Mouse (Mus musculus): ENCODE measurements at regions not wholly inside any gene's neighbourhood (a gene's known extent, or its start where the extent isn't known, plus 50 kb on each side); places are given as distances from the start of the nearest gene placed in this dataset.

DNA sequence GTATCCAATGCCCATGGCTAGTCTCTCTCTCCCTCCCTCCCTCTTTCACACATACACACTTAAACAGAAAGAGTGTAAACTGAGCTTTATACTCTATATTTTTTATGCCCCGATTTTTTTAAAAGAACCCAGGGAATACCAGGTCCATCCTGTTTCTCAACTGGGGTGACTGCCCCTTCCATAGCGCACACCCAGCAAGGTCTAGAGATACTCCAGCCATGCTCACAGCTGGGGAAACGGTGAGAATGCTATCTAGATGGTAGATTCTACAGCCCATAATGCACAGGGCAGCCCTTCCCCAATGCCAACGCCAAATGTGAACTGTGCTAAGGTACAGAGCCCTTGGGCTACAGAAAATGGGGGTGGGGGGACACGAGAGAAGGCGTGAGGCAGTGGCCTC, 51.2 kb upstream of the Tln2 start:
- intact Hi-C loops (cut with DNase I): no loop called here
- no peak for DNase-seq

DNA sequence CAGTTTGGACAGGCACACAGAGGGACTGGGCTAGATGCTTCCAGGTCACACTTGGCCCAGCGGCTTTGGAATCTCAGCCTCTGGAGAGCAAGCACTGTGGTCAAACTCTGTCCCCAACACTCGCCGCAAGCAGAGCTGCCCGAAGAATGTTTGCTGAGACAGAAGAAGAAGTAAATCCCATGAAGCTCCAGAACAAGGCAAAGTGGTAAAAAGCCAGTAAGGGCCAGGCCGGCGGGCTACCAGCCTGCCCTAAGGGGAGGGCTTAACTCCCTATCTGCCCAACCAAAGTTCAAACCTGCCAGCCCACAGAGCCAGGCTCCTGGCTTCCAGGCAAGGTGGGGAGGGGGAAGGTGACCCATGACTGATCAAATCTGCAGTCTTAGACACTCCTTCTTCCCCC, 52.2 kb upstream of the Tln2 start:
- intact Hi-C loops (cut with DNase I): no loop called here
- DNase-seq: no peak

DNA sequence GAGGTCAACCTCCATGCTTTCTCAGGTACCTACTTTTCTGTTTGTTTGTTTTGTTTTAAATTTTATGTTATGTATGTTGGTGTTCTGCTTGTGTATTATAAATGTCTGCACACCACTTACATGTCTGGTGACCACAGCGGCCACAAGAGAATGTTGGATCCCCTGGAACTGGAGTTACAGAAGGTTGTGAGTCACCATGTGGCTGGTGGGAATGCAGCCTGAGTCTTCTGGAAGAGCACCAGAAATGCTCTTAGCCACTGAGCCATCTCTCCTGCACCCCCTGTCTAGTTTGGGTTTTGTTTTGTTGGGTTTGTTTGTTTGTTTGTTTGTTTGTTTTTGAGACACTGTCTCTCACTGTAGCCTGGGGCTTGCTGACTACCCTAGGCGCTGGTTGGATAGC, 52.6 kb upstream of the Tln2 start:
- DNase-seq: no peak
- intact Hi-C loops (cut with DNase I): no loop called here

DNA sequence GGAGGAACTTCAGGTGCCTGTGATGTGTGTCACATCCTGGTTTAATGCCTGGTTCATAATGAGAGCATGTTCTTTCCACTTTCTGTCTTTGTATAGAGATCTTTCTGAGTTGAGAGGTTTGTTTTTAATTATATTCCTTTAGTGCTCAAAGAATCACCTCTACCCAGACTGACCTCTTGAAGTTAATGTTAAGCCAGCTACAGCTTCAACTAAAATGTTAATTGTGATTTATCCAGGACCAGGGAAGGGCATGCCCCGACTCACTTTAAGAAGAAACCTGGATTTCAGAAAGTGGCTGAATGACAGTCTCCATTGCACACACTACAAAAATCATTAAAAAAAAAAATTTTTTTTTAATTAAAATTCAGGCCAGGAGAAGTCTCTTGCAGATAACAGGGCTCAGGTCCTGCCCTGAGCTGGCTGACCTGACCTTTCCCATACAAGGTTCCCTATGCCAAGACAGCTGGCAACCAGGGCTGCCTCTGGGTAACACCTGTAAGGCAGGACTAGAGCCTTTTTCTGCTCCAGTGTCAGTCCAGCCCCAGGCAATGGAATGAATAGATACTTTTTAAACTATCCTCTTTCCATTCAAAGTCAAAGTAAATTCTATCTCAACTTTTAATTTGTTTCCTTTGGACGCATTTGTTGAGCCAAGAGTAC, 54.7 kb upstream of the Tln2 start:
- DNase-seq: no peak
- intact Hi-C loops (cut with DNase I): no loop called here

DNA sequence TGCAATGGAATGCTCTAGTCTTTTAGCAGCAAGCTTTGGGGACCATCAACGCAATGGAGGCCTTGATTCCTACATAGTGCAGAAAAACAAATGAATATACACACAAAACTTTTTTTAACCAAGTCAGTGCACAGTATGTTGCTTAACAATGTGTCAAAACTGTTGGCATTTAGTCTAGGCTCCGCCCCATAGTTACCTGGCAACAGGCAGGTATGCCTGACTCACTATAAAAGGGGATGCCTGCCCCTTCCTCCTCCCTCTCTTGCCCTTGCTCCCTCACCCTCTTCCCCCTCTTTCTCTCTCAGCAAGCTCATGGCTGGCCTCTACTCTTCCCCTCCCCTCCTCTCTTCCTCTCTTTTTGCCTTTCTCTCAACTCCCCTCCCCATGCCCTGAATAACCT, 56.7 kb upstream of the Tln2 start:
- no peak for DNase-seq
- intact Hi-C loops (cut with DNase I): no loop called here

DNA sequence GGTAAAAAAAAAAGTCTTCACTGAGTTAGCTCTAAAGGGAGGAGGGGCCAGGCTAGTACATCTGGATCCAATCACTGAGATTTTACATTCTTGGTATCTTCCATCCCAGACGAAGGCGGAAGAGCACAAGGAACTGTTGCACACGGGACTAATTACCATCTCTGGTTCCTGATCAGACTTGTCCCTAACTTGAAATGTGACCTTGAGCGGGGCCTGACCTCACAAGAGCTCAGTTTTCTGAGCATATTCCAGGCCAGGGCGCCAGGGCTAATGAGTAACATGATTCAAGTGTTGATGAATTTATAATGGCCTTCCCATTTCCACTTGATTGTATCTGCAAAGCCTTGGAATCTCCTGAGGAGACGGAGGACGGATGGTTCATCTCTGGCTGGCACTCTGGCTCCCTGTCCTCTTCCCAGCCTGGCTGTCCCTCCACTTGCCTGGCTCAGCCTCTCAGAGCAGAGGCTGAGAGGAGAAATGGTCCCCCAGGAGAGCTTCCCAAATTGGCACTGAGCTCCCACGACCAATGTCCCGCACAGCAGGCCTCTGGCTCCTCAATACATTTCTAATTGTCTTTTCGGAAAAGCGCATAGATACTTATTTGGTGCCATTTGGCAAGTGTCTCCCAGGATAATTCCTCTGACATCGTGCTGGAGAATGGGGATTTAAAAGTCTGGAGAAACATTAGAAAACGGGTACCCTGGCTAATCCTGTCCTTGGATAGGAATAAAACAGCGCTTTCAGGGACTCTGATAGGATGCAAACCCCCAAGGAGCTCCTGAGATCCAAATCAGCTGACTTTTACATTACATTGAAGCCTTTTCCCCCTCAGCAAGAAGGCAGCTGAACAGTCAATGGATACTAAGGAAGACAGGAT, 58.1 kb upstream of the Tln2 start:
- DNase-seq: no peak
- intact Hi-C loops (cut with DNase I): no loop called here

DNA sequence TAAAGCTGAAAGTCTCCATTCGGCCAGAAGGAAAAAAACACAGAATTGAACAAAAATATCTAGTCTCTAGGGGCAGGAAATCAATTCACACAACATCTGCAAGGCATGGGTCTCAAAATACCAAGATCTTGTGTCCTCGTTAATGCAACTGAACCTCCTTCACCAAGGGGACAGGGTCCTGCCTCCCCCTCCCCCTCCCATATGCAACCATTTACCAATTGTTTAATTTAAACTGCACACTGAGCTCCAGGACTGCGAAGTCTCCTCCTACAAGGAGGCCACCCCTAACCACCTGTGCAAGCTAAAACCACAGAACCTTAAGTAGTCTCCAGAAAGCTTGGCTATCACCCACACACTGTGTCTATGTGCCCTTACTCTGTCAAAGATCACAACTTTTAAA, 61.4 kb upstream of the Tln2 start:
- intact Hi-C loops (cut with DNase I): no loop called here
- no peak for DNase-seq

DNA sequence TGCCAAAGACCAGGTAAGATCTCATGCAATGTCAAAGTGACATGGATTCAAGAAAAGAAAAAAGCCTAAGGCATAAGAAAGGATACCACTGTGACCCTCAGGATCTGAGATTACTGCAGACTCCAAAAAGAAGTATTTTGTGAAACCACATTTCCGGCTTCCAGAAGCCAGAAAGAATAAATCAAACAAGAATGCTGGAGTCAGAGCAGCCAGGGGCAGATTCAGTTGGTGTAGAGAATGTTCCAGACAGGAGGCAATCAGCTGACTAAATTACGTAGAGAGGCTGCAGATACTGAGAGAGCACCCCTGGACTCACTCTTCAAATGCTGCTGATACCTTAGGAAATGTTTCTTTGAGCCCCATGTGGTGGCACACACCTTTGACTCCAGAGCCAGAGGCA, 67.7 kb upstream of the Tln2 start:
- intact Hi-C loops (cut with DNase I): no loop called here
- DNase-seq: no peak

DNA sequence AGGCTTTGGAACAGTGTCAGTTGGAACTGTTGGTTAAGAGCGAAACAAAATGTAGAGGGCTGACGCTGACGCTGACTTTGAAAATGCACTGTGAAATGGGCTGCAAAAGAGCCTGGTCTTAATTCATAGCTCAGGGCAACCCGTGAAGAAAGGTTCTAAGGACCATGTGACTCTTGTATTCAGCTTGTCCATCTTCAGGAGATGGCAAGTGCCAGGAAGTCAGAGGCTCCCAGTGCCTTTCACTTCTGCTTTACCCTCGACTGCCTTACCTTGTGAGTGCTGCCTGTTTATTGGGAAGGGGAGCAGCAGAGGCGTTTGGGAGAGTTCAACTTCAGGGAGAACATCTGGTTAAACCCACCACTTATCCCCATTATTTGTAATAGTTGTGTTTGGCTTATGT, 70.1 kb upstream of the Tln2 start:
- DNase-seq: no peak
- intact Hi-C loops (cut with DNase I): loop anchor here (5.0 kb wide), 2 partner anchors 42 to 312 kb away; no protein-coding TSS in a partner anchor

DNA sequence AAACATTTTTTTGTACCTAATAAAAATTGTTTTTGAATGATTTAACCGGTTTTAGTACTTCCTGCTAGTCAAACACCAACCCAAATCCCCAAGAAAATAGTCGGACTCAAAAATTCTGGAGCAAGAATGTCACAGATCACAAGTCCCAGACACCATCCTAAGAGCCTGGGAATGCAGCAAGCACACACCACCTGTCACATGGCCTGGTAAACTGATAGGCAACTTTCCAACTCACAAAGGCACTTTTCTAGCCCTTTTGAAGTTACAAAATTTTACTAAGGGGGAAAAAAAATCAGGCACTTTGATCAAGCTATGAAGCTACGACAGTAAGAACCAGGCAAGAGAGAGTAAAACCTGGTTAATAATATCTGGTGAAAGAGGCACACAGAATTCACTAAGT, 70.7 kb upstream of the Tln2 start:
- intact Hi-C loops (cut with DNase I): loop anchor here (5.0 kb wide), 2 partner anchors 43 to 313 kb away; no protein-coding TSS in a partner anchor
- no peak for DNase-seq

DNA sequence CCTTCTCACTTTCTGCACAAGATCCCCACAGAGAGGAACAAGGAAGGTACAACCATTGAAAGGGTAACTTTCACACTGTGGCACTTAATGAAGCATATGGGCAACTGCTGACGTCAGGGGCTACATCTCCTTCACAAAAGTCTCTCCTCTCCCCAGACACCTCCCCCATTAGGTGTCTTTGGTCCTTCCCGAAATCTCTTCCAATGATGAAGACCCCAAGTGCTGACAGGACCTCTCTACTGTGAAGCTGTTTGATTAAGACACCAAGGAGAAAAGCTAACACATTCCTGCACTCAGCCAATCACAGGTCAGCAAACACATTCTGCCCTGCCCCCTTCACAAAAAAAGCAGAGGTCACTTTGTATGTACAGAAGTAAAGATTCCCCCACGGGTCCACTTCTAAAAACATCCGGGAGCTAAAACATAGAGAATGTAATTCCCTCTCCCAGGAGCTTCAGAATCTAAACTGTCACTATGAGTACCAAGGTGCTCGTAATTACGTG, 72.3 kb upstream of the Tln2 start:
- DNase-seq: no peak
- intact Hi-C loops (cut with DNase I): loop anchor here (5.0 kb wide), 2 partner anchors 44 to 314 kb away; no protein-coding TSS in a partner anchor

DNA sequence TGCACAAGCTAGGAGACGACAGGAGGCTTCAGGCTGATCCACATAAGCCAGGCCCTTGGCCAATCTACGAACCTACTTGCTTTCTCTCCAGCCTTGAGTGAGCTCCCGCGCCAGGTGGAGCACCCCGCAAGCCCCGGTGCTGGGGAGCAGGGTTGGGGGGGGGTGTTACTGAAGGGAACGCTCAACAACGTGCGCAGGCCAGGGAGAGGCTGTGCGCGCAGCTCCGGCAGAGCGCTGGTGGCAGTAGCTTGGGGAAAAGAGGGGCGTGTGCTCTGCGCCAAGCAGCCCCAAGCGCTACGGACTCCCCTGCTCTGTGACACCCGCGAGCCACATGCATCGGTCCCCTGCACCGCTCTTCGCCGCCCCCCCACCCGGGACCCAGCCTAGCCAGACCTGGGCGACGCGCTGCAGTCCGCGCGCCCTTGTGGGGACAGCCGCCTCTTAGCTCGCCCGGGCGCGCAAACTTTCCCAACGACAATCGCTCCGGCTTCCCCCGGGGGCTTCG, 73.1 kb upstream of the Tln2 start:
- intact Hi-C loops (cut with DNase I): loop anchor here (5.0 kb wide), 2 partner anchors 45 to 315 kb away; no protein-coding TSS in a partner anchor
- DNase-seq: peak in 1 of 2 experiments; percentile 32

DNA sequence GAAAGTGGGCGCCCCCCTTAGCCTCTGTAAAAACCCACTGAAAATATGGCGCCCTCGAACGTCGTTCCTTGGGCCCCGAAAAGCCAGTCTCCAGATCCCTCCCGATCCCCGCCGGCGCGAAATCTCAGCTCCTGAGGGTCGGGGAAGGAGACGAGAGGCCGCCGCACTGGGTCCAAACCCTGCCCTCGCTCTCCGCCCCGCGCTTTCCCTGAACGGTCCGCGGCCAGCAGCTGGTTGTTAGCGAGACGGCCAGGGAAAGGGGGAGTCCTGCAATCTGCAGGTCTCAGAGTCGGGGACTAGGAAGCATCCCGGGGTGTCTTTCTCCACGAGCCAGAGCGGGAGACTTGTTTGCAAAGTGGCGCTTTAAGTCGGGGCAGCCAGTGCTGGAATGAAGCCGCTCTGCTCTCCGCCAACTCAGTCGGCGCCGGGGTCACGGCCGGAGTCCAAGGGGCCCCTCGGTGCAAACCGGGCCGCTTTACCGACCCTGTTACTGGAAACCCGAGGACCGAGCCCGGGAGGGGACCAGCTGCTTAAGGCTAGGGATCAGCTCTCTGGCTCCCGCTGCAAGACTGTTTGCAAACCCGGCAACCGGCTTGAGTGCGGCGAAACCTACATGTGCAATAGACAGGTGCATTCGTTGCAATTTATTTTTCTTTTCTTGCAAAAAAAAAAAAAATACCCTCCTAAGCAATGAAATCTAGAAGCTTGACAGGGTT, 73.7 kb upstream of the Tln2 start:
- intact Hi-C loops (cut with DNase I): loop anchor here (5.0 kb wide), 2 partner anchors 46 to 316 kb away; no protein-coding TSS in a partner anchor
- DNase-seq: peak; percentile 42 to 69

DNA sequence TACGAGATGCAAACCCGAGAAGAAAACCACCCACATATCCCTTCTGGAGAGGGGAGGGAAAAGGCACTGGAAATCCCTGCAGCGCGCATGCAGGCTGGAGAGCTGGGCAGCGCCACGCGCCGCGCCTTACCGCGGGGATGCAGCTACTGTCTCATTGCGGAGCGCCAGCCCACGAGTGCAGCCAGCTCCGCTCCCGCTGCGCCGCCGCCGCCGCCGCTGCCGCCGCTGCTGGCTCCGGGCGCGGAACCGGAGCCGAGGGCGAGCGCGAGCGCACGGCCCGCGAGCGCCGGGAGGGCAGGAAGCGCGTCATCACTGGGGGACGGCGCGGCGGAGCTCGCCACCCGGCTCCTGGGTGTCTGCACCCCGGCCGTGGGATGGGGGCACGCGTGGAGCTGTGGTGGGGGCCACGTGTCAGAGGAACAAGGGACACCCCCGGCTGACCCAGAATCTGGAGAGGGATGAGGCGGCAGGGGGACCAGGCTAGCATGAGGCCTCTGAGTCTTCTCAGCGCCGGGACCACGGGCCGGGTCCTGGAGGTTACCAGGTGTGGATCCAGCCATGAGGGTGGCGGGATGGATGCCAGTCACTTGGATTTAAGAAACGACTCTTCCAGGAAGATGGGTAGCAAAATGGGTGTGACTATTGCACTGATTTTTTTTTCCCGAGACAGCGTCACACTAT, 74.4 kb upstream of the Tln2 start:
- peak; percentile 61 to 80 for DNase-seq
- intact Hi-C loops (cut with DNase I): loop anchor here (5.0 kb wide), 2 partner anchors 47 to 317 kb away; no protein-coding TSS in a partner anchor

DNA sequence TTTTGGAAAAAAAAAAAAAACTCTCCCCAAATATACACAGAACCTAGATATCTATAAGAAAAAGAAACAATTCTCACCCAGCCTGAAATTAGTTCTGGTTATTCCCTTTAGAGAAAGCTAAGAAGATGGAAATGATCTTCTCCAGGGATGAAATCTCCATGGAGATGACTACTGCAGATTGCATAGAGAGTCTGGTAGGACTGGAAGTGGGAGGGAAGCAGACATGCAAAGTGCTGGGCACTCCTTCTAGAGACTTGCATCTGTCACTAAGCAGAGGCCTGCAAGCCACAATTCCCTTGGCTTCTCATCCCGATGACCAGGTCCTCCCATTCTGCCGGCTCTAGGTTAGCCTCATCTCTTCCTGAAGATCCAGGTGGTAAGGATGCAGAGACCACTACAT, 87.3 kb upstream of the Tln2 start:
- intact Hi-C loops (cut with DNase I): no loop called here
- DNase-seq: no peak

DNA sequence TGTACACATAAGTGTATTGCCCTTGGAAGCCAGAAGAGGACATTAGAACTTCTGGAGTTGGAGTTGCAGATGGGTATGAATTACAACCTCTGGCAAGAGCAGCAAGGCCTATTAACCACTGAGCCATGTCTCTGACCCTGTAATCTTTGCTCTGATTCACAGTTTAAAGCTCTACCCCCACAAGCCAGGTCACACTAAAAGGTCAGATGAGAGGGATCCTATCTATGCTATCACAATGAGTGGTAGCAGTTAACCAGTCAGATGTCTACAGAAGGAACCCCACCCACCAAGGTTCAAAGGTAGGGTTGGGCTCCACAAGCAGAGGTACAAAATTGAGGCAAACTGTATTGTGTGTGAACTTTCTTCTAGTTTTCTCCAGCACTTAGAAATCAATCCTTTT, 94.5 kb upstream of the C2cd4b start:
- intact Hi-C loops (cut with DNase I): no loop called here

DNA sequence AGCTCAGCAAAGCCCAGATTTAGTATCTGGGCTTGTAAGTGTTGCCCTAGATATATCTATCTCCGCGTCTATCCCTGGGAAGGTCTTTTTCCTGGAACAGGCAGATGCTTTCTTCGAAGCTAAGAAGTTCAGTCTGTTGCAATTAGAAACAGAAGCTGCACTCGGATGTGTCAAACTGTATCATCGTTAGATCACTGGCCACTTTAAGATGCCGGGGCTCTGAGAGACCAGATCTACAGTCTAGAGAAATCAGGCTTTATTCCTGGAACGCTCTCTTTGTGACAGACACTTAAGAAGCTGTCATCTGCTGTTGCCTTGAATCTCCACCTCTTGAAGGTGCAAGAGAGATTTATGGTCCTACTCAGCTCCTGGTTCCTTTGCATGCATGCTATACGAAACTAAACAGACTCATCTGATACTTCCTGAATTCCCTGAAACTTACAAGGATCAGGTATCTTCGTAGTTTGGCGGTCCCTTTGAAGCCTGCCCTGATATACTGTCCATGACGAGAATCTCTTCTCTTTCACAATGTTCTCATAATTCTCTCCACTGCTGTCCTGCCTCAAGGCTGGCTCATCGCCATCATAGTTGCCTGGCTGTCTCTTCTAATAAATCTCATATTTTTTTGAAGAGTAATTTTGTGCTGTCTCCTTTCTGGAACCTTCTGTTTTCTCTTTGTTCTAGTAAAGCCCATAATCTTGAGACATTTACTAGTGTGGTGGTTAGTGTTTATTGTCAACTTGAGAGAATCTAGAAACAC, 88.8 kb upstream of the C2cd4b start:
- intact Hi-C loops (cut with DNase I): no loop called here
- DNase-seq: no peak

More for the DNA sequence above, 94.5 kb upstream of the C2cd4b start:
- DNase-seq: no peak

DNA sequence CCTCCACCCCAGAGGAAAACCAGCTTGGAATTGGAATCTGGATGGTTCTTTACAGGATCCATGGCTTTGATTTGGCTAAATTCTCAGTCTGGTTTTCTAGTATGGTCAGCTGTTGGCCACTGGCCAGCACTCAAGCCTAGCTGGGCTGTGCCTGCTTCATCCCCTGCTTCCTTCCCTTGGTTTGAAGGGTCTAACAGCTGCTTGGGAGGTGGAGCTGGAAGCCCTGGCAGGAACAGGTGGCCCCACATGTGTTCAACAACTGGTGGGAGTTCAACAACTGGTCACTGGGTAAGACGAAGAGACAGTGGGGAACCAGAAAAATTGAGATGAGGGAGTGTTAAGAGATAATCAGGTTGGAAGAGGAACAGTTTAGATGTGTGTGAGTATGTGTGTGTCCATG, 82.3 kb upstream of the C2cd4b start:
- no peak for DNase-seq
- intact Hi-C loops (cut with DNase I): no loop called here

DNA sequence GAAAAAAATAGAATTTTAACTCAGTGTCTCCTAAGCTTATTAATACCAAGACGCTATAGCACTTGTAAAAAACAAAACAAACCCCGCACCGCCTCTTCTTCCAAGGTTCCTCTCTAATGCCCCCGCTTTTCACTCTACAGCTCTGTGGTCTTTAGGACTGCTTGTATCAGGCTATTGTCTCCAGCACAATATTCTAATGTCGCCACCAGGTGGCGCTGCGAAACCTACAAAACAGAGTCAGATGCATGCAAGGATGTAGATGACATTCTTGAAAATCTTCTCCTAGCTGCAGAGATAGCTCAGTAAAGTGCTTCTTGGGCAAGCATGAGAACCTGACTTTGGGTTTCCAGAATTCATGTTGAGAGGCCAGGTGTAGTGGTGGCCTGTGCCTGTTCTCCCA, 75.9 kb upstream of the C2cd4b start:
- DNase-seq: peak; percentile 53 to 66
- intact Hi-C loops (cut with DNase I): no loop called here
